Mouse (Mus musculus) heart, adult 2 months (tissue): Measurements from ENCODE around the gene Erlec1.
A peak's percentile ranks its signal among the peaks of the same experiment; 100 is the strongest.

Source experiments
- CTCF ChIP-seq: fragments of 200-600 bp; IDR thresholded peaks from 2 replicates; pipeline ENCODE4 v1.8.1; 2022; ENCODE audit warnings: antibody characterized with exemption, mild to moderate bottlenecking, moderate library complexity
- POLR2A ChIP-seq: fragments of 200-500 bp; IDR thresholded peaks from 2 replicates; pipeline ENCODE4 v1.6.1; 2011; ENCODE audit warnings: mild to moderate bottlenecking, low read depth, low read length, control low read depth; ENCODE audit not compliant: insufficient read depth

DNA sequence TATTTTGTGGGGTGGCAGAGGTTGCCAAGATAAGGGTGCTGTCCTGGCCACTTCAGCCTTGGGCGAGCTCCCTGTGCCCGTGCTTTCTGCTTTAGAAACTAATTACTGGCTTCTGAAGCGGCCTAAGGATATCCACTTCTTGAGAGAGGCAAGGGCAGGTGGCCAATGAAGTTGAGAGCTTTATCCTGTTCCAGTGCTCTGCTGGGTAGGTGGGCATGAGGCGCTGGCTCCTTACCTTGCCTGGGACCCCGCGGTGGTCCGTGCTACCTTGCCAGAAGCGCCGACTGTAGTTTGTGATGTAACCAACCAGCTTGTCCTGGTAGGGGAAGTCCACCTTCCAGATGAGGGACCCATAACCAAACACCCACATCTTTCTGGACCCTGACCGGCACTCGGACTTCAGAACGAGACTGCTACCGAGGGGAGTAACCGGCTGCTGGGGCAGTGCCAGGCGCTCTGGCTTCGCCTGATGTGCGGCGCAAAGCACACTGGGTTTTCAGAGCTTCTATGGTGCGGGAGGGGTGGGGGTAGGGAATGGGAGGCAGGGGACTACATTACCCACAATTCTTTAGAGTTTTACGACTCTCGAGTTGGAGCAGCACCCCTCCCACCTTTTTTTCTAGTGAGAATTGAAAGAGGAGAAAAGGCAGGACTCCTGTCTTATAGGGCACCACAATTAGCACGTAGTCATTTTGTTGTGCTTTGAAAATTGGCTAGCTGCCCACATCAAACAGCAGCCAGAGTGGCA, 31.9 kb upstream of the Erlec1 start, which contains the start of gene Chac2:
- TF ChIP-seq CTCF, result no peak
- TF ChIP-seq POLR2A, result peak; percentile 60
